In the genomic region with DNA sequence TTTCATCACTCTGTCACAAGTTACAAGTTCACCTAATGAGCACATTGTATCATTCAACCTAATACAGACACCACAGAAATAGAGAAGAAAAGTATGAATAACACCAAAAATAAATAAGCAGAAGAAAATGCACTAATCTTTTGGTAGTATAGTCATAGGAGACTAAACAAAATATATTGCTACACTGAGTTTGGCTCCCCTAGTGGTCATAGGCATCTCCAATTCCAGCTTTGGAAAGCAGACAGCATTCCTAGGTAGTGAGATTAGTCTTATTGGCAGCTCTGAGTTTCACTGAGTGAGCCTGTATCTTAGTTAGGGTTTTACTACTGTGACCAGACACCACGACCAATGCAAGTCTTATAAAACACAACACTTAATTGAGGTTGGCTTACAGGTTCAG, we compare ENCODE assay signal across 35 mouse cellular contexts. TPM values are rescaled to one million over a fixed set of nuclear protein-coding genes. Genes with fewer than 3 reads are reported as not detected.
DNase-seq lines count a peak whose midpoint lies in the region; ATAC-seq and TF ChIP-seq lines count a peak whose summit lies in the region.
"Had no signal": no experiment of that assay in that cellular context is flagged by ENCODE, and none has a peak within 500 bp of the region (broad histone marks: within the 10 kb centered on the region; RNA-seq: fewer than 3 reads in every experiment).

No protein-coding gene starts in this region.

- no peak overlapping the region for H3K4me2 ChIP-seq in forebrain, postnatal 0 days (ENCODE audit: low read depth)
- H3K4me2 ChIP-seq in forebrain, embryonic 13.5 days: no peak overlapping the region
- no peak overlapping the region for H3K4me2 ChIP-seq in kidney, postnatal 0 days (ENCODE audit: low read length)
- H3K4me2 ChIP-seq: embryonic facial prominence, embryonic 13.5 days; forebrain, embryonic 12.5 days; heart, embryonic 15.5 days; liver, embryonic 11.5 days; neural tube, embryonic 15.5 days had no signal

- no peaks in the 10 kb centered on the region for H3K9me3 ChIP-seq in forebrain, postnatal 0 days (ENCODE audit: low read length)
- H3K9me3 ChIP-seq in forebrain, embryonic 13.5 days (replicated peaks): no peaks in the 10 kb centered on the region
- no peaks in the 10 kb centered on the region for H3K9me3 ChIP-seq in kidney, postnatal 0 days (replicated peaks; ENCODE audit: low read length)
- H3K9me3 ChIP-seq: embryonic facial prominence, embryonic 13.5 days; forebrain, embryonic 12.5 days; heart, embryonic 15.5 days; midbrain, embryonic 10.5 days; neural tube, embryonic 15.5 days had no signal

- H3K4me3 ChIP-seq in forebrain, postnatal 0 days (ENCODE audit: low read depth, low read length): no peak overlapping the region
- no peak overlapping the region for H3K4me3 ChIP-seq in forebrain, embryonic 13.5 days
- H3K4me3 ChIP-seq in kidney, postnatal 0 days (replicated peaks; ENCODE audit: low read depth, low read length): no peak overlapping the region
- H3K4me3 ChIP-seq: embryonic facial prominence, embryonic 13.5 days; erythroblast, embryonic 14.5 days; forebrain, embryonic 12.5 days; heart, embryonic 15.5 days; midbrain, embryonic 10.5 days; neural tube, embryonic 15.5 days had no signal

- no peak for ATAC-seq in forebrain, postnatal 0 days
- ATAC-seq in forebrain, embryonic 13.5 days: no peak
- ATAC-seq in kidney, postnatal 0 days (replicated peaks; ENCODE audit: low FRiP score, low read depth): no peak
- ATAC-seq: CD4-positive, CD25-positive, alpha-beta regulatory T cell, adult 4 months; hindbrain, embryonic 16.5 days; Patski had no signal

- DNase-seq in forebrain, postnatal 0 days: no peak
- peak; percentile 0 for DNase-seq in kidney, postnatal 0 days (ENCODE audit: low spot score)
- DNase-seq in kidney, adult 18-20 months: no peak
- DNase-seq in lung, postnatal 10 days: peak; percentile 2
- DNase-seq in lung, postnatal 14 days: no peak
- DNase-seq in cerebellum, adult 11 months: no peak
- DNase-seq: adrenal gland, adult 8-10 months; cerebellum, adult 2 months; cerebellum, postnatal 36 days; embryo, embryonic 11 days; gastrocnemius, postnatal 36 days; kidney, adult 11 months; lung, adult 2 months; right cerebral cortex, adult 18-20 months; right cerebral cortex, postnatal 4 days; thymus, postnatal 36 days had no signal

- H3K27me3 ChIP-seq in forebrain, postnatal 0 days (ENCODE audit: insufficient read depth, low read length): no peaks in the 10 kb centered on the region
- H3K27me3 ChIP-seq in forebrain, embryonic 13.5 days: no peaks in the 10 kb centered on the region
- H3K27me3 ChIP-seq in kidney, postnatal 0 days (ENCODE audit: insufficient read depth, low read length): no peaks in the 10 kb centered on the region
- H3K27me3 ChIP-seq: embryonic facial prominence, embryonic 13.5 days; forebrain, embryonic 12.5 days; heart, embryonic 15.5 days; neural tube, embryonic 15.5 days had no signal

- H3K4me1 ChIP-seq in forebrain, postnatal 0 days (ENCODE audit: insufficient read depth): no peaks in the 10 kb centered on the region
- no peaks in the 10 kb centered on the region for H3K4me1 ChIP-seq in forebrain, embryonic 13.5 days
- no peaks in the 10 kb centered on the region for H3K4me1 ChIP-seq in kidney, postnatal 0 days (replicated peaks; ENCODE audit: insufficient read depth, low read length)
- H3K4me1 ChIP-seq: embryonic facial prominence, embryonic 13.5 days; forebrain, embryonic 12.5 days; heart, embryonic 15.5 days; midbrain, embryonic 10.5 days; neural tube, embryonic 15.5 days had no signal

- 82% methylated on average over 1 of the region's 1 CpGs for WGBS in forebrain, postnatal 0 days
- 55% methylated on average over 1 of the region's 1 CpGs for WGBS in forebrain, embryonic 13.5 days
- 73% methylated on average over 1 of the region's 1 CpGs for WGBS in kidney, postnatal 0 days

- TF ChIP-seq CTCF in forebrain, postnatal 0 days (IDR thresholded peaks at IDR 0.05; ENCODE audit: low read depth): peak; percentile 32
- peak; percentile 57 for TF ChIP-seq CTCF in kidney, postnatal 0 days (IDR thresholded peaks at IDR 0.05; ENCODE audit: low read depth)

- H3K36me3 ChIP-seq in forebrain, postnatal 0 days (ENCODE audit: insufficient read depth): no peaks in the 10 kb centered on the region
- H3K36me3 ChIP-seq in forebrain, embryonic 13.5 days (ENCODE audit: poor library complexity, severe bottlenecking): no peaks in the 10 kb centered on the region
- H3K36me3 ChIP-seq in kidney, postnatal 0 days (ENCODE audit: insufficient read depth, low read length): no peaks in the 10 kb centered on the region
- H3K36me3 ChIP-seq: embryonic facial prominence, embryonic 13.5 days; forebrain, embryonic 12.5 days; heart, embryonic 15.5 days; midbrain, embryonic 10.5 days; neural tube, embryonic 15.5 days had no signal

- H3K27ac ChIP-seq in forebrain, postnatal 0 days (ENCODE audit: low read depth, low read length): no peak overlapping the region
- H3K27ac ChIP-seq in forebrain, embryonic 13.5 days: no peak overlapping the region
- no peak overlapping the region for H3K27ac ChIP-seq in kidney, postnatal 0 days
- H3K27ac ChIP-seq: embryonic facial prominence, embryonic 13.5 days; forebrain, embryonic 12.5 days; heart, embryonic 15.5 days; midbrain, embryonic 10.5 days; neural tube, embryonic 15.5 days had no signal

- H3K9ac ChIP-seq in forebrain, postnatal 0 days: no peak overlapping the region
- H3K9ac ChIP-seq in forebrain, embryonic 13.5 days: no peak overlapping the region
- H3K9ac ChIP-seq in kidney, postnatal 0 days (ENCODE audit: low read depth, low read length): no peak overlapping the region
- H3K9ac ChIP-seq: embryonic facial prominence, embryonic 13.5 days; forebrain, embryonic 12.5 days; heart, embryonic 15.5 days; neural tube, embryonic 15.5 days had no signal

RNA-seq across cellular contexts. Expression of gene Zbtb33, which starts 30.5 kb away (rescaled TPM):
- total RNA-seq in forebrain, postnatal 0 days (2014; rRNA removed): 32.4 and 37.7 TPM in 2 replicates
- polyA plus RNA-seq in forebrain, postnatal 0 days (2015; fragmentation: Nextera tagmentation; extraction: Ambion mirVana): 4.2 and 4.8 TPM in 2 replicates
- 5.1 and 5.4 TPM in 2 replicates for polyA plus RNA-seq in forebrain, embryonic 13.5 days (2015; fragmentation: Nextera tagmentation; extraction: Ambion mirVana)
- 3.5 and 3.6 TPM in 2 replicates for polyA plus RNA-seq in kidney, postnatal 0 days (2015; fragmentation: Nextera tagmentation; extraction: Ambion mirVana)

RNA-seq across cellular contexts. Expression of gene Rhox13, which starts 38.1 kb away (rescaled TPM):
- total RNA-seq in forebrain, postnatal 0 days (2014; rRNA removed): not detected in 2 replicates
- polyA plus RNA-seq in forebrain, postnatal 0 days (2015; fragmentation: Nextera tagmentation; extraction: Ambion mirVana): not detected in 2 replicates
- polyA plus RNA-seq in forebrain, embryonic 13.5 days (2015; fragmentation: Nextera tagmentation; extraction: Ambion mirVana): not detected in 2 replicates
- polyA plus RNA-seq in kidney, postnatal 0 days (2015; fragmentation: Nextera tagmentation; extraction: Ambion mirVana): not detected in 2 replicates
- total RNA-seq: adrenal gland, adult 8-10 months; gastrocnemius, postnatal 36 days; heart, adult 8-10 months; hematopoietic stem cell, adult 5-6 weeks; layer of hippocampus, postnatal 10 days; left cerebral cortex, postnatal 10 days had no signal
- polyA plus RNA-seq: CD4-positive, CD25-positive, alpha-beta regulatory T cell, adult 4 months; cerebellum, adult 2 months; embryonic facial prominence, embryonic 13.5 days; erythroblast, embryonic 14.5 days; forebrain, embryonic 12.5 days; heart, embryonic 15.5 days; hindbrain, embryonic 16.5 days; kidney, embryonic 16.5 days; large intestine, adult 2 months; limb, embryonic 11.5 days; liver, embryonic 11.5 days; lung, adult 2 months; midbrain, embryonic 10.5 days; neural tube, embryonic 15.5 days; Patski; stomach, embryonic 14.5 days had no signal

RNA-seq across cellular contexts. Expression of gene Rhox12, which starts 48.4 kb away (rescaled TPM):
- not detected in 2 replicates for total RNA-seq in forebrain, postnatal 0 days (2014; rRNA removed)
- not detected in 2 replicates for polyA plus RNA-seq in forebrain, postnatal 0 days (2015; fragmentation: Nextera tagmentation; extraction: Ambion mirVana)
- not detected in 2 replicates for polyA plus RNA-seq in forebrain, embryonic 13.5 days (2015; fragmentation: Nextera tagmentation; extraction: Ambion mirVana)
- polyA plus RNA-seq in kidney, postnatal 0 days (2015; fragmentation: Nextera tagmentation; extraction: Ambion mirVana): not detected in 2 replicates
- total RNA-seq: adrenal gland, adult 8-10 months; gastrocnemius, postnatal 36 days; heart, adult 8-10 months; hematopoietic stem cell, adult 5-6 weeks; layer of hippocampus, postnatal 10 days; left cerebral cortex, postnatal 10 days had no signal
- polyA plus RNA-seq: CD4-positive, CD25-positive, alpha-beta regulatory T cell, adult 4 months; cerebellum, adult 2 months; embryonic facial prominence, embryonic 13.5 days; erythroblast, embryonic 14.5 days; forebrain, embryonic 12.5 days; heart, embryonic 15.5 days; hindbrain, embryonic 16.5 days; kidney, embryonic 16.5 days; large intestine, adult 2 months; limb, embryonic 11.5 days; liver, embryonic 11.5 days; lung, adult 2 months; midbrain, embryonic 10.5 days; neural tube, embryonic 15.5 days; Patski; stomach, embryonic 14.5 days had no signal

Comparison
In these comparisons a context has a peak if more than half of its experiments do, and no peak if none do; other contexts are left out.
1. DNase-seq: peak in kidney, postnatal 0 days (single experiment) and lung, postnatal 10 days (single experiment); none in forebrain, postnatal 0 days (single experiment), kidney, adult 18-20 months (single experiment), lung, postnatal 14 days (single experiment) and cerebellum, adult 11 months (single experiment).